Mouse (Mus musculus) bone marrow, adult 2 months (tissue): ENCODE results near the gene Lgals2.

Experiments
- CTCF ChIP-seq: fragments of 200-500 bp; IDR thresholded peaks from 2 replicates; pipeline ENCODE4 v1.5.1; 2011; ENCODE audit warnings: low read length, control low read depth; ENCODE audit not compliant: control insufficient read depth, insufficient read depth
- POLR2A ChIP-seq: fragments of 200-500 bp; IDR thresholded peaks from 2 replicates; pipeline ENCODE4 v1.6.1; 2011; ENCODE audit warnings: low read depth, mild to moderate bottlenecking, control low read depth, low read length, borderline replicate concordance; ENCODE audit not compliant: control insufficient read depth

GRCm38 (mm10) chr15:78889401-78889853 is 34.1 kb upstream of the Lgals2 start:
- TF ChIP-seq CTCF (no peak), POLR2A (no peak)
